Mouse (Mus musculus) limb, embryonic 15.5 days (tissue): Measurements from ENCODE around the gene Gpbar1. TPM values are rescaled to one million over a fixed set of nuclear protein-coding genes. Genes with fewer than 3 reads are reported as not detected.
A peak's percentile ranks its signal among the peaks of the same experiment; 100 is the strongest.

ENCODE experiments used
- ATAC-seq: fragments of 200-750 bp; cut with Nextera tagmentation; 2 replicates; pipeline ENCODE4 v1.8.0; 2017; ENCODE audit warnings: low read depth, moderate TSS enrichment; ENCODE audit not compliant: insufficient number of reproducible peaks, low FRiP score, low TSS enrichment
- H3K27ac ChIP-seq: fragments of 300-500 bp; sonication (generic); 2 replicates; pipeline ENCODE4 v1.5.1; 2015; ENCODE audit warnings: moderate library complexity, mild to moderate bottlenecking, inconsistent platforms
- H3K27me3 ChIP-seq: fragments of 300-500 bp; sonication (generic); 2 replicates; pipeline ENCODE4 v1.6.1; 2015; ENCODE audit warnings: inconsistent platforms
- H3K36me3 ChIP-seq: fragments of 300-500 bp; sonication (generic); 2 replicates; pipeline ENCODE4 v1.6.1; 2015; ENCODE audit warnings: inconsistent platforms
- H3K4me1 ChIP-seq: fragments of 300-500 bp; sonication (generic); 2 replicates; pipeline ENCODE4 v1.6.1; 2015; ENCODE audit warnings: inconsistent platforms
- H3K4me2 ChIP-seq: fragments of 300-500 bp; sonication (generic); 2 replicates; pipeline ENCODE4 v1.6.1; 2015; ENCODE audit warnings: mild to moderate bottlenecking, inconsistent platforms
- H3K4me3 ChIP-seq: fragments of 300-500 bp; sonication (generic); 2 replicates; pipeline ENCODE4 v1.5.1; 2015; ENCODE audit warnings: mild to moderate bottlenecking, inconsistent platforms
- H3K9ac ChIP-seq: fragments of 300-500 bp; sonication (generic); 2 replicates; pipeline ENCODE4 v1.6.1; 2015; ENCODE audit warnings: inconsistent platforms
- H3K9me3 ChIP-seq: fragments of 300-500 bp; sonication (generic); 2 replicates; pipeline ENCODE4 v1.6.1; 2016; ENCODE audit warnings: inconsistent platforms
- WGBS: fragments of 180-500 bp; shearing (Covaris S2); methylation state at CpG from one replicate; pipeline ENCODE4 v1.1.7; 2015; 5-methylcytosine and 5-hydroxymethylcytosine counted together
- polyA plus RNA-seq: library from polyadenylated mRNA; unstranded; fragments of >200 nt; fragmentation: Nextera tagmentation; extraction: Ambion mirVana; gene quantifications from 2 replicates; pipeline ENCODE4 v1.2.1, GENCODE M21; 2015

Gene Gpbar1
- polyA plus RNA-seq, 1 experiment from 2014 or later, result 0.18 TPM

- Histone ChIP-seq H3K27ac (peak overlapping the region; percentile 77), H3K9me3 (no peaks in the 10 kb centered on the region), H3K4me3 (no peak overlapping the region), H3K9ac (no peak overlapping the region), H3K27me3 (no peaks in the 10 kb centered on the region), H3K4me1 (peaks cover 3% of the 10 kb centered on the region; the same call in 1 of the 2 replicates), H3K4me2 (no peak overlapping the region), H3K36me3 (peaks cover 50% of the 10 kb centered on the region)
- ATAC-seq, result no peak
- WGBS, result 41% methylated on average over 1 of the region's 1 CpGs
These were observed 29.6 kb upstream of the Gpbar1 start for GRCm38 (mm10) chr1:74248799-74249198.

- H3K27me3 ChIP-seq, result no peaks in the 10 kb centered on the region
- no peak overlapping the region for H3K4me2 ChIP-seq
- peak overlapping the region; percentile 77 for H3K27ac ChIP-seq
- H3K4me3 ChIP-seq, result no peak overlapping the region
- 40% methylated on average over 5 of the region's 5 CpGs for WGBS
- H3K36me3 ChIP-seq, result peaks cover 57% of the 10 kb centered on the region
- no peak overlapping the region for H3K9ac ChIP-seq
- H3K9me3 ChIP-seq, result no peaks in the 10 kb centered on the region
- ATAC-seq, result no peak
- no peaks in the 10 kb centered on the region for H3K4me1 ChIP-seq
These were observed 28.9 kb upstream of the Gpbar1 start for GRCm38 (mm10) chr1:74249331-74249980.

- ATAC-seq, result no peak
- Histone ChIP-seq H3K4me1 (no peaks in the 10 kb centered on the region), H3K4me3 (no peak overlapping the region), H3K9ac (no peak overlapping the region), H3K27ac (no peak overlapping the region), H3K36me3 (peaks cover 63% of the 10 kb centered on the region), H3K4me2 (no peak overlapping the region), H3K27me3 (no peaks in the 10 kb centered on the region), H3K9me3 (no peaks in the 10 kb centered on the region)
- WGBS, result 81% methylated on average over 4 of the region's 4 CpGs
These were observed 28.3 kb upstream of the Gpbar1 start for GRCm38 (mm10) chr1:74250096-74250495.

DNA sequence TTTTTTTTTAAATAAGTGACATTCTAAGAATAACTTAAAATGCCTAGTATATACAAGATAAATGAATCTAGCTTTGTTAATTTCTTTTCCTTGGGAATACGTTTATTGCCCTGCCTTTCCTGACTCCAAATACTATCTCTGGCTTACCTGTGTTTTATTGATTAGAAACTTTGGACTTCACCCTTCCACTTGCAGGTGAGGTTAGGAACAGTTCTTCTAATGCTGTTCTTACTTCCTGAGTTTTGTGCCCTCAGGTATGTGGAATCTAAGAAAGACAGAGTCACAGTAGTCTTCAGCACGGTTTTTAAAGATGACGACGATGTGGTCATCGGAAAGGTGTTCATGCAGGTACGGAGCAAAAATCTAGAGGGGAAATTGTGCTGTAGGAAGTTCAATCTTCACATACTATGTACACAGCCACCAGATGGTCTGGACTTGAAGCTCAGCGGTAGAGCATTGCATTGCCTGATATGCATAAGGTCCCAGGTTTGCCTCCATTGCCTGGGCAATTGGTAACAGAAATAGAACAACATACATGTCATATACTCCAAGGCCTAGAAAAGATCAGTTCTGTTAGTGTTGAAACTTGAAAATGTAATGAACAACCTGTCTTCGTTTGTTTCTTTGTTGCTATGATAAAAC lies 22.5 kb upstream of the Gpbar1 start:
- H3K9ac ChIP-seq, result no peak overlapping the region
- H3K4me3 ChIP-seq, result no peak overlapping the region
- H3K27ac ChIP-seq, result no peak overlapping the region
- WGBS, result 97% methylated on average over 8 of the region's 8 CpGs
- H3K4me2 ChIP-seq, result no peak overlapping the region
- H3K36me3 ChIP-seq, result peaks cover 85% of the 10 kb centered on the region
- no peaks in the 10 kb centered on the region for H3K9me3 ChIP-seq
- no peak for ATAC-seq
- H3K4me1 ChIP-seq, result no peaks in the 10 kb centered on the region
- no peaks in the 10 kb centered on the region for H3K27me3 ChIP-seq

GRCm38 (mm10) chr1:74256782-74257181 lies 21.6 kb upstream of the Gpbar1 start:
- Histone ChIP-seq H3K27ac (no peak overlapping the region), H3K9me3 (no peaks in the 10 kb centered on the region), H3K4me3 (no peak overlapping the region), H3K4me2 (no peak overlapping the region), H3K9ac (no peak overlapping the region), H3K27me3 (no peaks in the 10 kb centered on the region), H3K36me3 (peaks cover 83% of the 10 kb centered on the region), H3K4me1 (no peaks in the 10 kb centered on the region)
- no peak for ATAC-seq
- WGBS, result 70% methylated on average over 4 of the region's 4 CpGs

DNA sequence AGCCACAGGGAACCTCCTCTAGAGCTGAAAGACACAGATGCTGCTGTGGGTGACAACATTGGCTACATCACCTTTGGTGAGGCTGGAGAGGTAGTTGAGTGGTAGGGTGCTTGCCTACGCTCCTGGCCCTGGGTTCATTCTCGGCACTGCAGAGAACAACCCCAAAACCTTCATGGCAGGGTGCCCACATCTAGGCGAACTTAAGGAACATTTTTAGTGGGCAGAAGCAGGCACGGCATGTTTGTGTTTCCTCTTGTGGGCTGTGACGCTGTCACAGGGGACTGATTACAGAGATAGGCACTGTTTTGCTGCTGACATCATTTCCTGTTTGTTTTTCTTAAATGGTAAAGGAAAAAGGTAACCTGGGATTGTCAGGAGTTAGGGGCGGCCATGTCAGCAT lies 15.8 kb upstream of the Gpbar1 start:
- no peak for ATAC-seq
- Histone ChIP-seq H3K36me3 (peaks cover 90% of the 10 kb centered on the region), H3K4me3 (no peak overlapping the region), H3K9me3 (no peaks in the 10 kb centered on the region), H3K27ac (no peak overlapping the region), H3K9ac (no peak overlapping the region), H3K4me2 (no peak overlapping the region), H3K27me3 (no peaks in the 10 kb centered on the region), H3K4me1 (no peaks in the 10 kb centered on the region)
- 85% methylated on average over 6 of the region's 6 CpGs for whole genome bisulfite sequencing

DNA sequence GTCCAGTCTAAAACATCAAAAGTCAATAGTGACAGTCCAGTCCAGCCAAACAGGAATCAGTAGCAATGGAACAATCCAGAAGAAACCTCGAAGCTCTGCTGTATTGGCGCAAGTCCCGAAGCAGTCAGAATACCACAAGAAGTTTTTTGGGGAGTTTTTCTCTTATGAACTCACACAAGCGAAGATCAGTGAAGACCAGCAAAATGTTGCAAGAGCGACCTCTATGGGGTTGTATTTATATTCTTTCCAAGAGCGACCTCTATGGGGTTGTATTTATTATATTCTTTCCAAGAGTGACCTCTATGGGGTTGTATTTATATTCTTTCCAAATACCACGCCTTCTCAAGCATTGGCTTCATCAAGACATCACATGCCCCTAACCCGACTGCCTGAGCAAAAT lies 9.6 kb upstream of the Gpbar1 start:
- H3K36me3 ChIP-seq, result peaks cover 57% of the 10 kb centered on the region
- ATAC-seq, result no peak
- 85% methylated on average over 8 of the region's 8 CpGs for WGBS
- H3K27me3 ChIP-seq, result no peaks in the 10 kb centered on the region
- H3K4me2 ChIP-seq, result no peak overlapping the region
- H3K4me3 ChIP-seq, result no peak overlapping the region
- no peak overlapping the region for H3K27ac ChIP-seq
- no peak overlapping the region for H3K9ac ChIP-seq
- H3K9me3 ChIP-seq, result no peaks in the 10 kb centered on the region
- no peaks in the 10 kb centered on the region for H3K4me1 ChIP-seq

DNA sequence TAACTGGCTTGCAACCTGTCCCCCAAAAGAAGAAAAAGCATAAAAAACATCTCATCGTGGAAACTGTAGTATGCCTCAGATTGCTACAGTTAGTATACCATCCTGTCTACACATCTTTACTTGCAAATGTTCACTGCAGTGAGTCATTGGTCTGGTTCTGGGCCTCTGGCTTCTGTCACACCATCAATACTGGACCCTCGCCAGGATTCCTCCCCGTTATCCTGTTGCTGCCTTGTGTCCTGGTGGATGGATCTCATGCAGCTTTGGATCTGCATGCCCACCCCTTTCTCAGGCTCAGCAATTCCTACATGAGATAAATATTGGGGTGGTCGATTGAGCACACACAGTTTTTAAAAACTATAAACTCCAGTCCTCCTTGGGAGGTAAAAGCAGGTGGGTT lies 6.7 kb upstream of the Gpbar1 start:
- WGBS, result 65% methylated on average over 4 of the region's 4 CpGs
- H3K4me3 ChIP-seq, result no peak overlapping the region
- H3K27me3 ChIP-seq, result no peaks in the 10 kb centered on the region
- H3K9me3 ChIP-seq, result no peaks in the 10 kb centered on the region
- peaks cover 4% of the 10 kb centered on the region for H3K4me1 ChIP-seq
- no peak overlapping the region for H3K9ac ChIP-seq
- peaks cover 28% of the 10 kb centered on the region for H3K36me3 ChIP-seq
- H3K27ac ChIP-seq, result no peak overlapping the region
- no peak for ATAC-seq
- H3K4me2 ChIP-seq, result no peak overlapping the region

DNA sequence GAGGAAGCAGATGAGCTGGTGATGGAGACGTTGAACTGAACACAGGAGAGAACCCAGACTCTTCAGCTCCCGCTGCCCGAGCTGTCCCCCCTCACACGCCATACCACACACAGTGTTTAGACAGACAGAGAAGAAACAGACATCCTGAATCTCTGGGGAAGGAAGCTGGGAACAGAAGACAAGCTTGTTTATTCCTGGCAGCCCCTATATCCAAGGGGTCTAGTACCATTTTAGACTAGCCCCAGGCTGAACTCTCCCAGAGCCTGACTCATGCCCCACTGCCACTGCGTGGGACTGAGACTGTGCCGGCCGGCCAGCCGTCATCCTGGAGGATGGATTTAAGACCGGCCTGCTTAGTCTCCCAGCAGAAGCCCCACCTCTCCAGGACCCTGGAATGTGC lies 3.3 kb upstream of the Gpbar1 start:
- Histone ChIP-seq H3K4me1 (peaks cover 4% of the 10 kb centered on the region), H3K4me3 (no peak overlapping the region), H3K27me3 (no peaks in the 10 kb centered on the region), H3K9me3 (no peaks in the 10 kb centered on the region), H3K36me3 (peaks cover 17% of the 10 kb centered on the region), H3K27ac (no peak overlapping the region), H3K4me2 (no peak overlapping the region), H3K9ac (no peak overlapping the region)
- no peak for ATAC-seq
- 7% methylated on average over 9 of the region's 9 CpGs for WGBS

DNA sequence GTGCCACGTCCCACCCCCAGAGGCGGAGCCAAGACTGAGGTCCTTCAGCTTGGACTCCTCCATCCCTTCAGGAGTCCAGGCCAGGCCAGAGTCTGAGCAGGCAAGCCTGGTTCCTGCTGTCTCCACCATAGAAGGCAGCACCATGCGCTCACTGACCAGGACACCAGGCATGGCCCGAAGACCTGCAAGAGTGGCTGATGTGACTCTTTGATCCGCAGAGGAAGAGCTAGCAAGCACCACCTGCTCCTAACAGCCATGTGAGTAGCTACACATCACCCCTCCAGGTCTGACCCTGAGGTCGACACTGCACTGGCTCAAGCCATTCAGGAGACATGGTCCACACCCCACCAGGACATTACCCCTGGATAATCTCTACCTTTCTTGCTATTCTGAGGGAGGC lies 1.3 kb upstream of the Gpbar1 start:
- H3K27me3 ChIP-seq, result no peaks in the 10 kb centered on the region
- no peak overlapping the region for H3K9ac ChIP-seq
- ATAC-seq, result no peak
- peaks cover 37% of the 10 kb centered on the region for H3K36me3 ChIP-seq
- H3K27ac ChIP-seq, result no peak overlapping the region
- H3K4me2 ChIP-seq, result no peak overlapping the region
- no peak overlapping the region for H3K4me3 ChIP-seq
- H3K4me1 ChIP-seq, result peaks cover 4% of the 10 kb centered on the region
- WGBS, result 64% methylated on average over 6 of the region's 6 CpGs
- no peaks in the 10 kb centered on the region for H3K9me3 ChIP-seq

GRCm38 (mm10) chr1:74277883-74278537 lies 340 bp upstream of the Gpbar1 start:
- no peak overlapping the region for H3K27ac ChIP-seq
- H3K9me3 ChIP-seq, result no peaks in the 10 kb centered on the region
- H3K9ac ChIP-seq, result no peak overlapping the region
- peaks cover 10% of the 10 kb centered on the region for H3K4me1 ChIP-seq
- H3K27me3 ChIP-seq, result no peaks in the 10 kb centered on the region
- H3K4me2 ChIP-seq, result no peak overlapping the region
- WGBS, result 50% methylated on average over 8 of the region's 8 CpGs
- ATAC-seq, result no peak
- H3K36me3 ChIP-seq, result peaks cover 47% of the 10 kb centered on the region
- H3K4me3 ChIP-seq, result no peak overlapping the region

DNA sequence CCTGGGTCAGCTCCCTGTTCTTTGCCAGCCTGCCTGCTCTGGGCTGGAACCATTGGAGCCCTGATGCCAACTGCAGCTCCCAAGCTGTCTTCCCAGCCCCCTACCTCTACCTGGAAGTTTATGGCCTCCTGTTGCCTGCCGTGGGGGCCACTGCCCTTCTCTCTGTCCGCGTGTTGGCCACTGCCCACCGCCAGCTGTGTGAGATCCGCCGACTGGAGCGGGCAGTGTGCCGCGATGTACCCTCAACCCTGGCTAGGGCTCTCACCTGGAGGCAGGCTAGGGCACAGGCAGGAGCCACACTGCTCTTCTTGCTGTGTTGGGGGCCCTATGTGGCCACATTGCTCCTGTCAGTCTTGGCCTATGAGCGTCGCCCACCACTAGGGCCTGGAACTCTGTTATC lies 638 bp downstream of the Gpbar1 start:
- no peak overlapping the region for H3K9ac ChIP-seq
- no peak overlapping the region for H3K4me3 ChIP-seq
- no peak for ATAC-seq
- no peaks in the 10 kb centered on the region for H3K9me3 ChIP-seq
- no peaks in the 10 kb centered on the region for H3K27me3 ChIP-seq
- H3K4me1 ChIP-seq, result peaks cover 17% of the 10 kb centered on the region
- WGBS, result 86% methylated on average over 11 of the region's 11 CpGs
- H3K27ac ChIP-seq, result no peak overlapping the region
- peaks cover 50% of the 10 kb centered on the region for H3K36me3 ChIP-seq
- H3K4me2 ChIP-seq, result no peak overlapping the region
